Mouse (Mus musculus): Measurements from ENCODE around the gene Hip1. TPM values are rescaled to one million over a fixed set of nuclear protein-coding genes. Genes with fewer than 3 reads are reported as not detected.
A peak's percentile ranks its signal among the peaks of the same experiment; 100 is the strongest.

Gene Hip1
- polyA plus RNA-seq, 1 experiment from 2014 or later, result 32.3 TPM

- Histone ChIP-seq H3K4me3 (no peak overlapping the region), H3K4me1 (peaks cover 15% of the 10 kb centered on the region), H3K36me3 (ENCODE audit: poor library complexity, severe bottlenecking) (no peaks in the 10 kb centered on the region), H3K27ac (no peak overlapping the region), H3K4me2 (no peak overlapping the region), H3K9ac (no peak overlapping the region), H3K9me3 (replicated peaks) (no peaks in the 10 kb centered on the region), H3K27me3 (no peaks in the 10 kb centered on the region)
- ATAC-seq, result no peak
- WGBS, result 80% methylated on average over 8 of the region's 8 CpGs
These were observed 42.9 kb downstream of the Hip1 start for GRCm38 (mm10) chr5:135502027-135502426.

GRCm38 (mm10) chr5:135498914-135499313, 46.0 kb downstream of the Hip1 start:
- no peak for ATAC-seq
- Histone ChIP-seq H3K9me3 (replicated peaks) (no peaks in the 10 kb centered on the region), H3K9ac (no peak overlapping the region), H3K4me3 (no peak overlapping the region), H3K4me1 (peaks cover 12% of the 10 kb centered on the region; the same call in 1 of the 2 replicates), H3K27ac (no peak overlapping the region), H3K4me2 (no peak overlapping the region), H3K27me3 (no peaks in the 10 kb centered on the region), H3K36me3 (ENCODE audit: poor library complexity, severe bottlenecking) (no peaks in the 10 kb centered on the region)
- 87% methylated on average over 3 of the region's 3 CpGs for WGBS

- no peak for ATAC-seq
These were observed 47.5 kb downstream of the Hip1 start for GRCm38 (mm10) chr5:135497347-135497955.

GRCm38 (mm10) chr5:135496489-135496888, 48.4 kb downstream of the Hip1 start:
- no peak for ATAC-seq
- Histone ChIP-seq H3K9ac (no peak overlapping the region), H3K9me3 (replicated peaks) (no peaks in the 10 kb centered on the region), H3K27ac (no peak overlapping the region), H3K36me3 (ENCODE audit: poor library complexity, severe bottlenecking) (no peaks in the 10 kb centered on the region), H3K4me2 (no peak overlapping the region), H3K27me3 (no peaks in the 10 kb centered on the region), H3K4me1 (0 out of 2 replicates have a peak, but pooled peaks cover 8% of the 10 kb centered on the region), H3K4me3 (no peak overlapping the region)
- 85% methylated on average over 2 of the region's 2 CpGs for WGBS

More at GRCm38 (mm10) chr5:135497347-135497955, 47.5 kb downstream of the Hip1 start:
- no peaks in the 10 kb centered on the region for H3K27me3 ChIP-seq
- peaks cover 12% of the 10 kb centered on the region; the same call in 1 of the 2 replicates for H3K4me1 ChIP-seq
- no peak overlapping the region for H3K4me3 ChIP-seq
- H3K36me3 ChIP-seq (ENCODE audit: poor library complexity, severe bottlenecking), result no peaks in the 10 kb centered on the region
- H3K27ac ChIP-seq, result no peak overlapping the region
- no peaks in the 10 kb centered on the region for H3K9me3 ChIP-seq (replicated peaks)
- WGBS, result 82% methylated on average over 6 of the region's 6 CpGs
- no peak overlapping the region for H3K9ac ChIP-seq
- H3K4me2 ChIP-seq, result no peak overlapping the region

GRCm38 (mm10) chr5:135495471-135495870, 49.4 kb downstream of the Hip1 start:
- WGBS, result 96% methylated on average over 8 of the region's 8 CpGs
- H3K4me1 ChIP-seq, result 0 out of 2 replicates have a peak, but pooled peaks cover 4% of the 10 kb centered on the region
- H3K4me2 ChIP-seq, result no peak overlapping the region
- H3K4me3 ChIP-seq, result no peak overlapping the region
- no peak overlapping the region for H3K27ac ChIP-seq
- no peak overlapping the region for H3K9ac ChIP-seq
- ATAC-seq, result no peak
- H3K9me3 ChIP-seq (replicated peaks), result no peaks in the 10 kb centered on the region
- no peaks in the 10 kb centered on the region for H3K36me3 ChIP-seq (ENCODE audit: poor library complexity, severe bottlenecking)
- no peaks in the 10 kb centered on the region for H3K27me3 ChIP-seq

- WGBS, result 86% methylated on average over 13 of the region's 13 CpGs
- H3K27me3 ChIP-seq, result no peaks in the 10 kb centered on the region
- H3K9ac ChIP-seq, result no peak overlapping the region
These were observed 50.6 kb downstream of the Hip1 start for GRCm38 (mm10) chr5:135494183-135494910.

GRCm38 (mm10) chr5:135493095-135493494, 51.8 kb downstream of the Hip1 start:
- WGBS, result 79% methylated on average over 3 of the region's 3 CpGs
- H3K9me3 ChIP-seq (replicated peaks), result no peaks in the 10 kb centered on the region
- H3K27ac ChIP-seq, result no peak overlapping the region
- no peak overlapping the region for H3K9ac ChIP-seq
- H3K4me1 ChIP-seq, result peaks cover 17% of the 10 kb centered on the region
- no peaks in the 10 kb centered on the region for H3K27me3 ChIP-seq
- no peak for ATAC-seq
- H3K36me3 ChIP-seq (ENCODE audit: poor library complexity, severe bottlenecking), result no peaks in the 10 kb centered on the region
- H3K4me3 ChIP-seq, result no peak overlapping the region
- H3K4me2 ChIP-seq, result no peak overlapping the region

More at GRCm38 (mm10) chr5:135494183-135494910, 50.6 kb downstream of the Hip1 start:
- Histone ChIP-seq H3K27ac (no peak overlapping the region), H3K4me2 (no peak overlapping the region), H3K4me3 (no peak overlapping the region), H3K9me3 (replicated peaks) (no peaks in the 10 kb centered on the region), H3K4me1 (peaks cover 11% of the 10 kb centered on the region), H3K36me3 (ENCODE audit: poor library complexity, severe bottlenecking) (no peaks in the 10 kb centered on the region)
- no peak for ATAC-seq

- WGBS, result 92% methylated on average over 2 of the region's 2 CpGs
These were observed 52.8 kb downstream of the Hip1 start for GRCm38 (mm10) chr5:135492126-135492525.

GRCm38 (mm10) chr5:135489695-135490294, 55.1 kb downstream of the Hip1 start:
- Histone ChIP-seq H3K4me3 (peak overlapping the region; percentile 67), H3K27ac (peak overlapping the region; percentile 95), H3K4me1 (peaks cover 24% of the 10 kb centered on the region), H3K27me3 (no peaks in the 10 kb centered on the region), H3K9me3 (replicated peaks) (no peaks in the 10 kb centered on the region), H3K9ac (peak overlapping the region; percentile 83), H3K36me3 (ENCODE audit: poor library complexity, severe bottlenecking) (no peaks in the 10 kb centered on the region), H3K4me2 (peak overlapping the region; percentile 79)
- peak; percentile 34 for ATAC-seq
- under 1% methylated on average over 14 of the region's 14 CpGs for WGBS

More at GRCm38 (mm10) chr5:135492126-135492525, 52.8 kb downstream of the Hip1 start:
- ATAC-seq, result no peak
- no peak overlapping the region for H3K9ac ChIP-seq
- H3K27me3 ChIP-seq, result no peaks in the 10 kb centered on the region
- H3K9me3 ChIP-seq (replicated peaks), result no peaks in the 10 kb centered on the region
- H3K4me1 ChIP-seq, result peaks cover 23% of the 10 kb centered on the region
- no peak overlapping the region for H3K4me3 ChIP-seq
- H3K4me2 ChIP-seq, result no peak overlapping the region
- H3K27ac ChIP-seq, result no peak overlapping the region
- H3K36me3 ChIP-seq (ENCODE audit: poor library complexity, severe bottlenecking), result no peaks in the 10 kb centered on the region

- H3K4me2 ChIP-seq, result peak overlapping the region; percentile 79
- peak overlapping the region; percentile 83 for H3K9ac ChIP-seq
- peak overlapping the region; percentile 95 for H3K27ac ChIP-seq
- 0 out of 2 replicates have a peak, but pooled peaks cover 4% of the 10 kb centered on the region for H3K9me3 ChIP-seq (replicated peaks)
- H3K4me1 ChIP-seq, result peaks cover 24% of the 10 kb centered on the region
- H3K27me3 ChIP-seq, result no peaks in the 10 kb centered on the region
- peak; percentile 83 for ATAC-seq
- H3K4me3 ChIP-seq, result peak overlapping the region; percentile 67
- no peaks in the 10 kb centered on the region for H3K36me3 ChIP-seq (ENCODE audit: poor library complexity, severe bottlenecking)
- WGBS, result under 1% methylated on average over 34 of the region's 59 CpGs
These were observed 55.8 kb downstream of the Hip1 start for GRCm38 (mm10) chr5:135488881-135489694.

GRCm38 (mm10) chr5:135488222-135488880, 56.6 kb downstream of the Hip1 start:
- under 1% methylated on average over 18 of the region's 19 CpGs for WGBS
- Histone ChIP-seq H3K4me2 (peak overlapping the region; percentile 79), H3K36me3 (ENCODE audit: poor library complexity, severe bottlenecking) (no peaks in the 10 kb centered on the region), H3K9me3 (replicated peaks) (0 out of 2 replicates have a peak, but pooled peaks cover 4% of the 10 kb centered on the region), H3K27ac (peak overlapping the region; percentile 95), H3K27me3 (no peaks in the 10 kb centered on the region), H3K4me1 (peaks cover 24% of the 10 kb centered on the region), H3K9ac (peak overlapping the region; percentile 83), H3K4me3 (peak overlapping the region; percentile 67)
- peak; percentile 69 for ATAC-seq

All from forebrain, embryonic 13.5 days (tissue).